In genomic region chr3:80007006-80007405, GRCm38 (mm10) we compare ENCODE assay signal across 14 mouse cellular contexts.
"Had no signal": no experiment of that assay in that cellular context is flagged by ENCODE, and none has a peak within 500 bp of the region (broad histone marks: within the 10 kb centered on the region; RNA-seq: fewer than 3 reads in every experiment).

No protein-coding gene starts in this region.

- H3K4me2 ChIP-seq: lung, embryonic 14.5 days; midbrain, embryonic 12.5 days; midbrain, embryonic 15.5 days; neural tube, embryonic 12.5 days; stomach, embryonic 15.5 days had no signal

- H3K9ac ChIP-seq: lung, embryonic 14.5 days; midbrain, embryonic 12.5 days; midbrain, embryonic 15.5 days; neural tube, embryonic 12.5 days; stomach, embryonic 15.5 days had no signal

- H3K9me3 ChIP-seq: midbrain, embryonic 10.5 days; midbrain, embryonic 12.5 days; midbrain, embryonic 15.5 days; neural tube, embryonic 12.5 days; stomach, embryonic 15.5 days had no signal

- H3K27ac ChIP-seq: midbrain, embryonic 10.5 days; midbrain, embryonic 12.5 days; midbrain, embryonic 15.5 days; neural tube, embryonic 12.5 days; stomach, embryonic 15.5 days; stomach, postnatal 0 days had no signal

- ATAC-seq: midbrain, embryonic 15.5 days had no signal

- H3K4me1 ChIP-seq: midbrain, embryonic 12.5 days; midbrain, embryonic 15.5 days; neural tube, embryonic 12.5 days; stomach, embryonic 15.5 days had no signal

- H3K27me3 ChIP-seq: midbrain, embryonic 12.5 days; midbrain, embryonic 15.5 days; neural tube, embryonic 12.5 days; stomach, embryonic 15.5 days had no signal

- H3K4me3 ChIP-seq: midbrain, embryonic 10.5 days; midbrain, embryonic 12.5 days; midbrain, embryonic 15.5 days; neural tube, embryonic 12.5 days; stomach, embryonic 15.5 days had no signal

- H3K36me3 ChIP-seq: midbrain, embryonic 10.5 days; midbrain, embryonic 12.5 days; midbrain, embryonic 15.5 days; neural tube, embryonic 12.5 days; stomach, embryonic 15.5 days had no signal

- DNase-seq: lung, adult 18-20 months; lung, embryonic 14.5 days; lung, postnatal 10 days; lung, postnatal 4 days; right cerebral cortex, postnatal 14 days; thymus, adult 2 months; thymus, postnatal 25 days; thymus, postnatal 4 days had no signal
